ENCODE assay signal across 8 mouse cellular contexts in genomic region chr1:181841396-181841795, GRCm38 (mm10). TPM values are rescaled to one million over a fixed set of nuclear protein-coding genes. Genes with fewer than 3 reads are reported as not detected.
DNase-seq lines count a peak whose midpoint lies in the region; ATAC-seq and TF ChIP-seq lines count a peak whose summit lies in the region.

No protein-coding gene starts in this region.

- peak overlapping the region; percentile 99 for H3K27ac ChIP-seq in heart, postnatal 0 days (ENCODE audit: low read depth)
- peak overlapping the region; percentile 74; the same call in 1 of the 2 replicates for H3K27ac ChIP-seq in cortical plate, adult 2 months (ENCODE audit: insufficient read depth, low read length)
- peak overlapping the region; percentile 96 for H3K27ac ChIP-seq in intestine, embryonic 14.5 days (ENCODE audit: low read depth)
- peak overlapping the region; percentile 93 for H3K27ac ChIP-seq in midbrain, embryonic 16.5 days (ENCODE audit: low read length)

- H3K4me1 ChIP-seq in heart, postnatal 0 days (ENCODE audit: control insufficient read depth, insufficient read depth) = peaks cover 21% of the 10 kb centered on the region
- peaks cover 2% of the 10 kb centered on the region; the same call in 1 of the 2 replicates for H3K4me1 ChIP-seq in cortical plate, adult 2 months (ENCODE audit: control insufficient read depth, insufficient read depth, low read length)
- H3K4me1 ChIP-seq in intestine, embryonic 14.5 days (replicated peaks; ENCODE audit: control insufficient read depth, insufficient read depth, low read length) = peaks cover 28% of the 10 kb centered on the region
- H3K4me1 ChIP-seq in midbrain, embryonic 16.5 days (ENCODE audit: control insufficient read depth, insufficient read depth, low read length) = peaks cover 29% of the 10 kb centered on the region

- intact Hi-C loops in heart, postnatal 25 days (cut with DNase I) = loop anchor here (5.0 kb wide), 1 partner anchor 41 kb away; no protein-coding TSS in a partner anchor

- peak overlapping the region; percentile 91 for H3K9ac ChIP-seq in heart, postnatal 0 days (replicated peaks; ENCODE audit: low read depth, low read length)
- peak overlapping the region; percentile 78 for H3K9ac ChIP-seq in intestine, embryonic 14.5 days (ENCODE audit: low read length)
- peak overlapping the region; percentile 91 for H3K9ac ChIP-seq in midbrain, embryonic 16.5 days (ENCODE audit: low read depth, low read length)

- 1% methylated on average over 16 of the region's 16 CpGs for WGBS in heart, postnatal 0 days
- WGBS in intestine, embryonic 14.5 days = under 1% methylated on average over 16 of the region's 16 CpGs
- WGBS in midbrain, embryonic 16.5 days = 0% methylated on average over 16 of the region's 16 CpGs

- no peak for TF ChIP-seq EP300 in heart, postnatal 0 days (IDR thresholded peaks at IDR 0.05; ENCODE audit: low read depth)

- H3K4me3 ChIP-seq in heart, postnatal 0 days (ENCODE audit: low read depth, low read length) = peak overlapping the region; percentile 90
- peak overlapping the region; percentile 61 for H3K4me3 ChIP-seq in cortical plate, adult 2 months (ENCODE audit: insufficient read depth, low read length)
- H3K4me3 ChIP-seq in intestine, embryonic 14.5 days (ENCODE audit: low read depth, low read length) = peak overlapping the region; percentile 86
- peak overlapping the region; percentile 93 for H3K4me3 ChIP-seq in midbrain, embryonic 16.5 days (ENCODE audit: low read depth, low read length)

- no peaks in the 10 kb centered on the region for H3K27me3 ChIP-seq in heart, postnatal 0 days (ENCODE audit: control insufficient read depth, insufficient read depth, low read length)
- H3K27me3 ChIP-seq in intestine, embryonic 14.5 days (replicated peaks; ENCODE audit: control insufficient read depth, insufficient read depth, low read length) = no peaks in the 10 kb centered on the region
- no peaks in the 10 kb centered on the region for H3K27me3 ChIP-seq in midbrain, embryonic 16.5 days (ENCODE audit: control insufficient read depth, insufficient read depth, low read depth, low read length)

- peaks cover 10% of the 10 kb centered on the region for H3K36me3 ChIP-seq in heart, postnatal 0 days (replicated peaks; ENCODE audit: control insufficient read depth, insufficient read depth, low read length)
- H3K36me3 ChIP-seq in intestine, embryonic 14.5 days (ENCODE audit: control insufficient read depth, insufficient read depth, low read length) = peaks cover 13% of the 10 kb centered on the region
- H3K36me3 ChIP-seq in midbrain, embryonic 16.5 days (ENCODE audit: control insufficient read depth, insufficient read depth, low read length) = no peaks in the 10 kb centered on the region; the same call in 1 of the 2 replicates

- no peak for DNase-seq in heart, postnatal 0 days (ENCODE audit: low spot score)
- no peak for DNase-seq in heart, postnatal 25 days (ENCODE audit: low spot score)
- DNase-seq in intestine, embryonic 14.5 days (ENCODE audit: low spot score) = no peak
- DNase-seq in urinary bladder, adult 18-20 months (ENCODE audit: low spot score in 2 of 2) = no peak
- no peak for DNase-seq in c-Kit-positive CD71-positive TER-119-positive erythroid progenitor cells, embryonic 14.5 days (ENCODE audit: low spot score)
- no peak for DNase-seq in ovary, postnatal 10 days (ENCODE audit: low spot score)

- TF ChIP-seq CTCF in heart, postnatal 0 days (IDR thresholded peaks at IDR 0.05; ENCODE audit: low read depth) = no peak
- TF ChIP-seq CTCF in cortical plate, adult 2 months (IDR thresholded peaks at IDR 0.05; ENCODE audit: extremely low read depth, insufficient read depth, low read length) = no peak

- TF ChIP-seq POLR2A in cortical plate, adult 2 months (IDR thresholded peaks at IDR 0.05; ENCODE audit: extremely low read depth, insufficient read depth, low read length) = no peak

- no peak for ATAC-seq in heart, postnatal 0 days (ENCODE audit: insufficient read depth, low read depth)
- no peak; the same call in 1 of the 2 replicates for ATAC-seq in intestine, embryonic 14.5 days (replicated peaks; ENCODE audit: low FRiP score, low TSS enrichment, low read depth)
- peak; percentile 9; the same call in 1 of the 2 replicates for ATAC-seq in midbrain, embryonic 16.5 days

- no peaks in the 10 kb centered on the region for H3K9me3 ChIP-seq in heart, postnatal 0 days (replicated peaks; ENCODE audit: control insufficient read depth, low read length)
- H3K9me3 ChIP-seq in intestine, embryonic 14.5 days (ENCODE audit: control insufficient read depth, low read length) = no peaks in the 10 kb centered on the region
- H3K9me3 ChIP-seq in midbrain, embryonic 16.5 days (replicated peaks; ENCODE audit: control insufficient read depth, low read length, poor library complexity, severe bottlenecking) = no peaks in the 10 kb centered on the region

- H3K4me2 ChIP-seq in heart, postnatal 0 days (ENCODE audit: low read depth, low read length) = peak overlapping the region; percentile 90
- H3K4me2 ChIP-seq in intestine, embryonic 14.5 days (ENCODE audit: low read length) = peak overlapping the region; percentile 93
- H3K4me2 ChIP-seq in midbrain, embryonic 16.5 days (ENCODE audit: low read length) = peak overlapping the region; percentile 75

RNA-seq across cellular contexts. Expression of gene Lbr, which starts 1.4 kb away (rescaled TPM):
- 47.2 and 71.9 TPM in 2 replicates for total RNA-seq in heart, postnatal 0 days (2014; rRNA removed; ENCODE audit: low replicate concordance)
- polyA plus RNA-seq in heart, postnatal 0 days (2015; fragmentation: Nextera tagmentation; extraction: Ambion mirVana) = 29.7 and 31.3 TPM in 2 replicates
- 10 to 100 TPM; 21.9 to 22.0 TPM for total RNA-seq in heart, postnatal 25 days (2021)
- 12.6 and 12.7 TPM in 2 replicates for polyA plus RNA-seq in cortical plate, adult 2 months (2012; rRNA removed)
- 157 and 168 TPM in 2 replicates for polyA plus RNA-seq in intestine, embryonic 14.5 days (2014; fragmentation: Nextera tagmentation; extraction: Ambion mirVana)
- 27.8 and 30.6 TPM in 2 replicates for polyA plus RNA-seq in midbrain, embryonic 16.5 days (2015; fragmentation: Nextera tagmentation; extraction: Ambion mirVana)
